Mouse (Mus musculus) liver, postnatal 0 days (tissue): ENCODE measurements around the gene Slain2.

Source experiments
- CTCF ChIP-seq: sonication (generic); IDR thresholded peaks from 2 replicates; pipeline ENCODE4 v1.5.1; 2016; ENCODE audit warnings: antibody characterized with exemption, low read depth
- EP300 ChIP-seq: IDR thresholded peaks from 2 replicates; pipeline ENCODE4 v1.6.1; 2016; ENCODE audit warnings: antibody characterized with exemption, low read depth, mild to moderate bottlenecking

- TF ChIP-seq CTCF (no peak), EP300 (no peak)
Observed at GRCm38 (mm10) chr5:72950252-72950651, 36.1 kb downstream of the Slain2 start.
